Mouse (Mus musculus): Measurements from ENCODE around the gene Strap. TPM values are rescaled to one million over a fixed set of nuclear protein-coding genes. Genes with fewer than 3 reads are reported as not detected.
"Not testable (repeated sequence)": the region's sequence is repeated elsewhere in the genome, so short reads cannot be mapped to it uniquely, and the experiment has no call there.

Strap gene
- 100 to 1,000 TPM; 131 to 134 TPM for total RNA-seq (2021)
- long read RNA-seq, experiment 1, transcript Strap-201 (10 exons, 2,650 nt), result major isoform, 191 of 197 reads
- long read RNA-seq, experiment 1, partial matches to known transcripts, result 3 of 197 reads
- long read RNA-seq, experiment 1, other reads (novel, unspliced or antisense), result 3 of 197 reads
- long read RNA-seq, experiment 2, transcript Strap-201 (10 exons, 2,650 nt), result major isoform, 197 of 206 reads
- long read RNA-seq, experiment 2, partial matches to known transcripts, result 6 of 206 reads
- long read RNA-seq, experiment 2, other reads (novel, unspliced or antisense), result 3 of 206 reads

- DNase-seq (ENCODE audit: low spot score in 2 of 2), result peak; percentile 89 to 96
Measured at GRCm38 (mm10) chr6:137734846-137735609, at the start of gene Strap. Gene Strap (plus strand): TSS chr6:137735078.

GRCm38 (mm10) chr6:137687667-137688066 lies 47.2 kb upstream of the Strap start:
- DNase-seq (ENCODE audit: low spot score in 2 of 2), result no peak

- no peak for DNase-seq (ENCODE audit: low spot score in 2 of 2)
Measured at GRCm38 (mm10) chr6:137688079-137688478, 46.8 kb upstream of the Strap start.

GRCm38 (mm10) chr6:137688506-137689105 lies 46.3 kb upstream of the Strap start:
- no peak for DNase-seq (ENCODE audit: low spot score in 2 of 2)

GRCm38 (mm10) chr6:137690550-137691119 lies 44.2 kb upstream of the Strap start:
- DNase-seq (ENCODE audit: low spot score in 2 of 2), result no peak

- no peak for DNase-seq (ENCODE audit: low spot score in 2 of 2)
Measured at GRCm38 (mm10) chr6:137694310-137694709, 40.6 kb upstream of the Strap start.

GRCm38 (mm10) chr6:137695046-137695445 lies 39.8 kb upstream of the Strap start:
- DNase-seq (ENCODE audit: low spot score in 2 of 2), result no peak

GRCm38 (mm10) chr6:137696445-137697204 lies 38.3 kb upstream of the Strap start:
- no peak for DNase-seq (ENCODE audit: low spot score in 2 of 2)

GRCm38 (mm10) chr6:137699434-137699833 lies 35.4 kb upstream of the Strap start:
- no peak for DNase-seq (ENCODE audit: low spot score in 2 of 2)

- DNase-seq (ENCODE audit: low spot score in 2 of 2), result no peak
Measured at GRCm38 (mm10) chr6:137702186-137702585, 32.7 kb upstream of the Strap start.

GRCm38 (mm10) chr6:137702918-137703317 lies 32.0 kb upstream of the Strap start:
- no peak for DNase-seq (ENCODE audit: low spot score in 2 of 2)

GRCm38 (mm10) chr6:137703431-137703830 lies 31.4 kb upstream of the Strap start:
- no peak for DNase-seq (ENCODE audit: low spot score in 2 of 2)

- DNase-seq (ENCODE audit: low spot score in 2 of 2), result no peak
Measured at GRCm38 (mm10) chr6:137704300-137704939, 30.5 kb upstream of the Strap start.

GRCm38 (mm10) chr6:137706209-137706608 lies 28.7 kb upstream of the Strap start:
- DNase-seq (ENCODE audit: low spot score in 2 of 2), result no peak

- DNase-seq (ENCODE audit: low spot score in 2 of 2), result not testable (repeated sequence)
Measured at GRCm38 (mm10) chr6:137708726-137709405, 26.0 kb upstream of the Strap start.

- DNase-seq (ENCODE audit: low spot score in 2 of 2), result no peak
Measured at GRCm38 (mm10) chr6:137710179-137711037, 24.5 kb upstream of the Strap start.

- DNase-seq (ENCODE audit: low spot score in 2 of 2), result peak; percentile 33 to 35
Measured at GRCm38 (mm10) chr6:137712654-137713309, 22.1 kb upstream of the Strap start.

- peak in 1 of 2 experiments; percentile 49 for DNase-seq (ENCODE audit: low spot score in 2 of 2)
Measured at GRCm38 (mm10) chr6:137713310-137713664, 21.6 kb upstream of the Strap start.

Measured in layer of hippocampus, postnatal 14 days (tissue).